Mouse (Mus musculus) hindbrain, postnatal 0 days (tissue): ENCODE data around the gene Ldb1. TPM values are rescaled to one million over a fixed set of nuclear protein-coding genes. Genes with fewer than 3 reads are reported as not detected.

Experiments
- ATAC-seq: fragments of 200-750 bp; cut with Nextera tagmentation; 2 replicates; pipeline ENCODE4 v1.8.0; 2017; ENCODE audit warnings: mild to moderate bottlenecking, moderate TSS enrichment, moderate library complexity
- DNase-seq: peaks from one replicate; pipeline ENCODE4 v3.0.0-alpha.2; 2015; ENCODE audit warnings: low spot score
- H3K27ac ChIP-seq: fragments of 300-500 bp; sonication (generic); 2 replicates; pipeline ENCODE4 v1.5.1; 2014; ENCODE audit warnings: mild to moderate bottlenecking
- H3K27me3 ChIP-seq: fragments of 300-500 bp; sonication (generic); 2 replicates; pipeline ENCODE4 v1.6.1; 2014; ENCODE audit warnings: low read length, mixed read lengths; ENCODE audit not compliant: insufficient read depth
- H3K36me3 ChIP-seq: fragments of 300-500 bp; sonication (generic); 2 replicates; pipeline ENCODE4 v1.6.1; 2014; ENCODE audit warnings: low read length, mixed read lengths; ENCODE audit not compliant: insufficient read depth
- H3K4me1 ChIP-seq: fragments of 300-500 bp; sonication (generic); 2 replicates; pipeline ENCODE4 v1.6.1; 2014; ENCODE audit warnings: antibody characterized with exemption, low read length, mixed read lengths; ENCODE audit not compliant: insufficient read depth
- H3K4me2 ChIP-seq: fragments of 300-500 bp; sonication (generic); 2 replicates; pipeline ENCODE4 v1.6.1; 2014; ENCODE audit warnings: low read depth, mild to moderate bottlenecking, low read length, moderate library complexity, mixed read lengths
- H3K4me3 ChIP-seq: fragments of 300-500 bp; sonication (generic); 2 replicates; pipeline ENCODE4 v1.5.1; 2014; ENCODE audit warnings: low read length
- H3K9ac ChIP-seq: fragments of 300-500 bp; sonication (generic); replicated peaks from 2 replicates; pipeline ENCODE4 v1.6.1; 2014; ENCODE audit warnings: mild to moderate bottlenecking, low read length, moderate library complexity, mixed read lengths
- H3K9me3 ChIP-seq: fragments of 300-500 bp; sonication (generic); 2 replicates; pipeline ENCODE4 v1.6.1; 2016; ENCODE audit warnings: low read length, mixed read lengths
- CTCF ChIP-seq: IDR thresholded peaks from 2 replicates; pipeline ENCODE4 v1.5.1; 2016; ENCODE audit warnings: antibody characterized with exemption, control low read depth, low read depth
- WGBS: fragments of 180-500 bp; shearing (Covaris S2); extraction: QIAGEN DNeasy Blood & Tissue Kit; methylation state at CpG from one replicate; pipeline ENCODE4 v1.1.7; 2014; 5-methylcytosine and 5-hydroxymethylcytosine counted together
- polyA plus RNA-seq: library from polyadenylated mRNA; unstranded; fragments of >200 nt; fragmentation: Nextera tagmentation; extraction: Ambion mirVana; gene quantifications from 2 replicates; pipeline ENCODE4 v1.2.1, GENCODE M21; 2015
- total RNA-seq: library from RNA; depleted of rRNA; stranded (reverse); fragments of >200 nt; gene quantifications from 2 replicates; pipeline ENCODE4 v1.2.3, GENCODE M21; 2014; rRNA removed

Ldb1 gene
- 139 and 140 TPM in 2 replicates for total RNA-seq
- 76.8 and 83.0 TPM in 2 replicates for polyA plus RNA-seq

DNA sequence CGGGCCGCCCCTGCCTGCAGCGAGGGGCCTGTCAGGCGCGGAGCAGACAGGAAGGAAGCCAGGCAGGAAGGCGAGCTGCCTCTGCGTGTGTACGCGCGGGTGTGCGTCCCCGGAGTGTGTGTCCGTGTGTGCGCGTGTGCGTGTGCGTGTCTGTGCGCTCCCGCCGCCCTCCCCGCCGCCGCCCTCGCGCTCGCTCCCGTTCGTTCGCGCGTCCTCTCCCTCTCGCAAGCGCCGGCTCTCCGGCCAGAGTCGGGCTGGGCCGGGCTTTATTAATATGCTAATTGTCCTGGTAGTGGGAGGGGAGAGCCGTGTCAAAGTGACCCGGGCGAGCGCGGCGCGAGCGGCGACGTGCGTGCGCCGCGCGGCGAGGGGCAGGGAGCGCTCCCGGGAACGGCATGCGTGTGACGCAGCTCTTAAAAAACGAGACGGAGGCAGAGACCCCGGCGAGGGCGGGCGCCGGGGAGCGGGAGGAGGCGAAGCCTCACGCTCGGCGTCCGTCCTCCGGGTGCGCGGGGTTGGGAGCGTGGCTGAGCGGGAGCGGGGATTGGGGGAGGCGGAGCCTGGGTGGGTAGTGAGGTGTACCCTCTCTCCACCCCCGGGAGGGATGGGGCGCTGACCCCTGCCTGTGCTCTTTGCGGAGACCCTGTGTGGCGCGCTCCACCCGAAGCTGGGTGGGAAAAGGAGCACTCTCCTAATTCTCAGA is at the start of gene Ldb1:
Gene Ldb1, minus strand, starts transcription at position 222 of the 703 bp plus-strand sequence.
- peak within 1 kb of the TSS; percentile 82 for H3K4me2 ChIP-seq
- H3K9me3 ChIP-seq, result no peaks in the 10 kb centered on the region
- H3K27ac ChIP-seq, result peak within 1 kb of the TSS; percentile 88
- H3K4me1 ChIP-seq, result peaks cover 40% of the 10 kb centered on the region
- under 1% methylated on average over 67 of the region's 84 CpGs for WGBS
- H3K4me3 ChIP-seq, result peak within 1 kb of the TSS; percentile 59
- DNase-seq (peak; percentile 95), ATAC-seq (peak; percentile 81)
- no peak for TF ChIP-seq CTCF
- peak within 1 kb of the TSS; percentile 87 for H3K9ac ChIP-seq
- H3K36me3 ChIP-seq, result no peaks in the 10 kb centered on the region
- no peaks in the 10 kb centered on the region for H3K27me3 ChIP-seq

- no peak overlapping the region for H3K9ac ChIP-seq
- WGBS, result 98% methylated on average over 2 of the region's 2 CpGs
- ATAC-seq (no peak), DNase-seq (no peak)
- no peak overlapping the region for H3K4me3 ChIP-seq
- no peaks in the 10 kb centered on the region for H3K36me3 ChIP-seq
- no peak for TF ChIP-seq CTCF
- H3K4me1 ChIP-seq, result no peaks in the 10 kb centered on the region
- H3K27ac ChIP-seq, result no peak overlapping the region
- no peaks in the 10 kb centered on the region for H3K27me3 ChIP-seq
- no peak overlapping the region for H3K4me2 ChIP-seq
- no peaks in the 10 kb centered on the region for H3K9me3 ChIP-seq
These were observed 49.1 kb upstream of the Ldb1 start for GRCm38 (mm10) chr19:46094144-46094543.

DNA sequence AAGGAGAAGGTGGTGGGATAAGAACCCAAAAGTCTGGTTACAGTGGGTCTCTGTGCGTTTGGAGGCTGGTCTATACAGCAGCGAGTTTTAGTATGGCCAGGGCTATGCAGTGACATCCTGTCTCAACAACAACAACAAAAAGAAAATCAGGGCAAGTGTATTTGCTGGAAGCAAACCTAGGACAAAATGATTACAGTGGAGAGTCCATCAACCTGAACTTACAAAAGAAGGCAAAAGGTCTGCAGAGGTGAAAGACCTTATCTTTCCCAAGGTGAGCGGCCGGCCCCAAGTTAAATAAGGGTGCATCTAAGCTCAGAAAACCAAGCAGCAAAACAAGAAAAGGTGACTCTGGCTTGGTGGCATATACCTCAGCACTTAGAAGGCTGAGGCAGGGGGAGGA is 46.6 kb upstream of the Ldb1 start:
- ATAC-seq, result no peak

GRCm38 (mm10) chr19:46087871-46088270 is 42.9 kb upstream of the Ldb1 start:
- Histone ChIP-seq H3K4me1 (no peaks in the 10 kb centered on the region), H3K27ac (no peak overlapping the region), H3K36me3 (peaks cover 20% of the 10 kb centered on the region), H3K9ac (no peak overlapping the region), H3K27me3 (no peaks in the 10 kb centered on the region), H3K4me3 (no peak overlapping the region), H3K4me2 (no peak overlapping the region), H3K9me3 (no peaks in the 10 kb centered on the region)
- ATAC-seq (no peak), DNase-seq (peak; percentile 23)
- WGBS, result 66% methylated on average over 7 of the region's 7 CpGs
- TF ChIP-seq CTCF, result no peak

More for the DNA sequence above, 46.6 kb upstream of the Ldb1 start:
- no peaks in the 10 kb centered on the region for H3K36me3 ChIP-seq
- TF ChIP-seq CTCF, result no peak
- no peak overlapping the region for H3K4me2 ChIP-seq
- 91% methylated on average over 4 of the region's 4 CpGs for WGBS
- no peaks in the 10 kb centered on the region for H3K4me1 ChIP-seq
- H3K9me3 ChIP-seq, result no peaks in the 10 kb centered on the region
- H3K9ac ChIP-seq, result no peak overlapping the region
- no peaks in the 10 kb centered on the region for H3K27me3 ChIP-seq
- H3K4me3 ChIP-seq, result no peak overlapping the region
- H3K27ac ChIP-seq, result no peak overlapping the region
- no peak for DNase-seq

DNA sequence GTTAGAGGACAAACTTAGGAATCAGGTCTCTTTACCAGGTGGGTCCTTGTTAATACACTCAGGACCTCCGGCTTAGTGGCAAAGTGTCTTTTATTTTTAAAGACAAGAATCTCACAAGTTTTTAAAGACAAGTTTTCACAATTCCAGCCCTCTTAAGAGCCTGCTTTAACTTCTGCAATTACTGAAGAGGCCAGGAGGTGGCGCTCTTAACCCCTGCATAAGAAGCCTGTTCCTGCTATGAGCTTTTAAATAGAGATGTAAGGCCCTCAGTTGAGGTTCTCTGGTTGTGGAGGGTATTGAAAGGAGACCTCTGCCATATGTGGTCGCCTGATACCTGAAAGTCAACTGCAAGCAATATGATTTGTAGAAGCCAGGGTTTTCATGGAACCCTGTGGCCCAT is 41.3 kb upstream of the Ldb1 start:
- Histone ChIP-seq H3K27ac (no peak overlapping the region), H3K9me3 (no peaks in the 10 kb centered on the region), H3K27me3 (no peaks in the 10 kb centered on the region), H3K9ac (no peak overlapping the region), H3K4me3 (no peak overlapping the region), H3K4me2 (no peak overlapping the region), H3K36me3 (peaks cover 36% of the 10 kb centered on the region), H3K4me1 (no peaks in the 10 kb centered on the region)
- TF ChIP-seq CTCF, result peak; percentile 79
- 51% methylated on average over 3 of the region's 3 CpGs for WGBS
- DNase-seq (peak; percentile 85), ATAC-seq (no peak)

DNA sequence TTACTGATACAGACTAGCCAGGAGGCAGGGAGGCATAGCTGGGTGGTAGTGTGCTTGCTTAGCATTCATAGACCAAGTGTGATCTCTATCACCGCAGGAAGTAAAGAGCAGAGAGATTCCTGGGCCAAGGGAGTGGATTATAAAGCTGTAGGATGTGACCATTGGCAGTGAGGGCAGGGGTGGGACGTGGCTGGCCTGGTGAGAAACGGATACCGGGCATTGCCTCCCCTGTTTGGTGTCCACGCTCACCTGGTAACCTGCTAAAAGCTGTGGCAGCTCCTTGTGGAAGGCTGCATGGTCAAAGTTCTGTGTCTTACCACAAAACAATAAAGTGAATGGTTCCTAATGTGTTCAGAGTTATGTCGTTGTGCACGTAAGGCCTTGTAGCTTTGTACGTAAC is 40.2 kb upstream of the Ldb1 start:
- no peak for DNase-seq
- peaks cover 47% of the 10 kb centered on the region for H3K36me3 ChIP-seq
- 98% methylated on average over 8 of the region's 8 CpGs for WGBS

DNA sequence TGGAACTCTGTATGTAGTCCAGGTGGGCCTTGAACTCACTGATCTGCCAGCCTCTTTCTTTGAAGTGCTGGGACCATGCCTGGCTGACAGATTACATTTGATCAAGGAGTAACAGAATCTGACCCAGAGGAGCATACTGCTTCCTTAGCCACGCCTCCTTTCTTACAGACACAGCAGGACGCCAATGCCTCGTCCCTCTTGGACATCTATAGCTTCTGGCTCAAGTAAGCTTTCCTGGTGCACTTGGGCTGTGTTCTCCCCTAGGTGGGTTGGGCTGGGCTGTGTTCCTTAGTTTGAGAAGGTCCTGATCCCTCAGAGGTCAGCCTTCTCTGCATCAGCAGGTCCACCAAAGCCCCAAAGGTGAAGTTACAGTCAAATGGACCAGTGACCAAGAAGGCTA is 33.5 kb upstream of the Ldb1 start:
- Histone ChIP-seq H3K36me3 (peaks cover 44% of the 10 kb centered on the region), H3K9me3 (no peaks in the 10 kb centered on the region), H3K27me3 (no peaks in the 10 kb centered on the region), H3K4me3 (no peak overlapping the region), H3K4me1 (peaks cover 9% of the 10 kb centered on the region), H3K27ac (no peak overlapping the region), H3K9ac (no peak overlapping the region), H3K4me2 (no peak overlapping the region)
- TF ChIP-seq CTCF, result no peak
- ATAC-seq (no peak), DNase-seq (no peak)
- 56% methylated on average over 3 of the region's 3 CpGs for WGBS

More for the DNA sequence above, 40.2 kb upstream of the Ldb1 start:
- H3K4me3 ChIP-seq, result no peak overlapping the region
- H3K4me2 ChIP-seq, result no peak overlapping the region
- no peak for ATAC-seq
- no peak overlapping the region for H3K9ac ChIP-seq
- H3K27me3 ChIP-seq, result no peaks in the 10 kb centered on the region
- H3K27ac ChIP-seq, result no peak overlapping the region
- no peaks in the 10 kb centered on the region for H3K9me3 ChIP-seq
- TF ChIP-seq CTCF, result no peak
- no peaks in the 10 kb centered on the region for H3K4me1 ChIP-seq
